Mouse (Mus musculus): ENCODE results near the gene Gm20388.

Gm20388 gene

DNA sequence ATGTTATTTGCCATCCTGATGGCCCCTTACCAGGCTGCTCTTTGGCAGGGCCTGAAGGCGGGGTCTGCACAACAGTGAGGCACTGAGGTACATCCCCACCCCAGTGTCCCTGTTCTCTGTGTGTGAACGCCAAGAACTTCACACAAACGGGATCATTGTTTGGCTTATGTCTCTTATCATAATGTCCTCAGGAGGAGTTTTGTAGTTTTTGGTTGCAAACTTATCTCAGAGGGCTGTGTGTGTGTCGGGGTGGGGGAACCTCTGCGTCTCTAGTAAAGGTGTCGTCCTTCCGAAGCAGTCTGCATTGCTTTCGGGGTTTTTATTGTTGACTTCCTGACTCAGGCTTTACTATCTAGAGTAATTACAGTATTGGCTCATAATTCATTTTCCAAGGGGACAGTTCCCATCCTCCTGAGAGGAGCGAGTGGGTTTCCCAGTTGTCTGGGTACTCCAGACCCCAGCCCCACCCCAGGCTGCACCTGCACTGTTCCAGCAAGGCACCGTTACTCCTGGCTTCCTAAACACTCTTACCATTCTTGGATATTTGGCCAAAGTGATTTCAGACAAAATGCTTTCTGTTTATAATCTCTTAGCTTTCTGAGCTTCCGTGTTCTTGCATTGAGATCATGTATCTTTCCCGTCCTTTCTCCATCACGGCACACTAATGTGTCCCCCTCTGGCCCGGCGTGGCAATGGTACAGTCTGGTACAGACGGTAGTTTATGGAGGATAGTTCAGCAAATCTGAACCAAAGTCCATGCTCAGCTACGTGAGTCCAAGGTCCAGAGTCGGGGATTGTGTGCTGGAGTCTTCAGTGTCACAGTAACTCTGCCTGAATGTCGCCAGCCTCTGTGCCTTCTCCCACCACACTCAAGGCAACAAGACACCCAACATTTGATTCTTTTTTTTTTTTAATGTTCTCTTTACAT lies 3909.3 kb downstream of the Gm20388 start:
- peak; percentile 60 to 65 for DNase-seq

DNA sequence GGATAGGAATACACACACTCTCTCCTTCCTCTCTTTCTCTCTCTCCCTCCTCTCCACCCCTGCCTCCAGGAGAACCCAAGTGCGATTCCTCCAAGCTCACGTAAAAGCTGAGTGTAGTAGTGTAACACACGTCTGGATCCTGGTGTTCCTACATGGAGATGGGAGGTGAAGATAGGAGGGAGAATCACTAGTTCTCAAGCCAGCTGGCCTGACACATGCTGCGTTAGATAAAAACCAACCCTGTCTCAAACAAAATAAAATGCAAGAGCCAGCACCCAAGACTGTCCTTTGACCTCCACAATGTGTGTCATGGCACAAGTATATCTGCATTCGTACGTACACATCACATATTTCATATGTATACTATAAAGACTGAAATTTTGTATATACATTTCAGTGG lies 3910.1 kb downstream of the Gm20388 start:
- DNase-seq, result no peak

DNA sequence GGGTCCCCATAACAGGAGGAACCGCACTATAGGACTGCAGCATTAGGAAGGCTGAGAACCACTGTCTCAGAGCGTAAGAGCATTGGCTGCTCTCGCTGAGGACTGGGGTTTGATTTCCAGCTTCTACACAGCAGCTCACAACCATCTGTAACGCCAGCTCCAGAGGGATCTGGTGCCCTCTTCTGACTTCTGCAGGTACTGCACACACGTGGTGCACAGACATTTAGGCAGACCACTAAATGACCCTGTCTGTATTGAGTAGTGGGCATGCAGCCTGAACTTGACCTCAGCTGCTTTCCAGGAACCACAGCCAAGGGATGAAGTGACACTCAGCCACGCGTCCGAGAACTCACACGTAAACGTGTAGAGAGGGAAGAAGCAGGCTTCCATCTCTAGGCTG lies 3912.5 kb downstream of the Gm20388 start:
- DNase-seq, result no peak

DNA sequence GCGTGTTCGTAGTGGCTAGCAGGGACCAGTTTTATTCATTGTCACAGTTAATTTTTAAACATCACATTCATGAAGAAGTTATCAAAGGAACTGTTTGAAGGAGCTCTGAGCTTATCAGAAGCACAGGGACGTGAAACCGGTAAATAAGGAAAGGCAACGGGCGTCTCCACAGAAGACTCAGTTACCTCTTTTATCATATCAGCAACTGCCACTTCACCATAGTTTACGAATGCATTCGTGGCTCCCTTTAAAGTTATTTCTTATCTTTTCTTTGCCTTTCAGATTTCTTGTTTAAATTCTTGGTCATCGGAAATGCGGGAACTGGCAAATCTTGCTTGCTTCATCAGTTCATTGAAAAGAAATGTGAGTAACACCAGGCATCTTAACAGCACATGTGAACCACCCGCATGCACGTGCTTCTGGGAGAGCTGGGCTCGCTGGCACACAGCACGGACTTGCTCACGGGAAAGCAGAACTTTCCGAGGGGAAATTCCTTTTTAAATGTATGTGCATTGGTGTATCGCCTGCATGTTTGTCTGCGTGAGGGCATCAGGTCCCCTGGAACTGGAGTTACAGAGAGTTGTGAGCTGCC lies 3913.0 kb downstream of the Gm20388 start:
- DNase-seq, result no peak

DNA sequence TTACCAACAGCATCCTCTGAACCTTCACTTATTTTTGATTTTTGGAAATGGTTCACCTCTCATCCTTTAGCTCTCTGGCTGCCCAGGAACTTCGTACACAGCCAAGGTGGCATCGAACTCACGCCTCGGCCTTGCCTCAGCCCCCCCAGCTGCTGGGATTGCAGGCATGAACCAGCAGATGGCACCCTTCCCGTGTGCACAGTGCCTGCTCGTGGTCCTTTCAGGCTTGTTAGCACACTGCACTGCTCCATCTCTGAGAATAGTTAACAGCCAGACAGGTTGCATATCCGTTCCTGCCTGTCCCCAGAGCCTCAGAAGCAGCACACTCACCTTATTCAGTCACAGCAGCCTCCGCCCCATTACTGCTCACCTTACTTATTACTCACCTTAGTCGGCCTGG lies 3915.4 kb downstream of the Gm20388 start:
- no peak for DNase-seq

DNA sequence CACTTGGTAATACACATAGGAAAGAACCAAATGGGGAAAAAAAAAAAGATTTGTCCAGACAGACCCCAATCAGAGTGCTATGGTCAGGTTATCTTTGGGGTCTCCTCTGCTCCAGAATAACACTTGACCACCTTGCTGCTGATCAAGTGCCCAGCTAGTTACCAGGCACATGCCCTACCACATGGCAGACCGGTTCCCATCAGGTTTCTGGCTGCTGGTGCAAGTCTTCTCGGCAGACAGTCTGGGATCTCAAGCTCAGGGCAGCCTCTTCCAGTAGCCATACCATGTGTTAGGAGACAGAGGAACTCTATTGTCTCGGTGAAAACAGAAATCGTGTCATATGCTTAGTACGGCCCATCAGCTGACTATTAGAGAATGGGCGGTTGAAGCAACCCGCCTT lies 3916.1 kb downstream of the Gm20388 start:
- DNase-seq, result no peak

DNA sequence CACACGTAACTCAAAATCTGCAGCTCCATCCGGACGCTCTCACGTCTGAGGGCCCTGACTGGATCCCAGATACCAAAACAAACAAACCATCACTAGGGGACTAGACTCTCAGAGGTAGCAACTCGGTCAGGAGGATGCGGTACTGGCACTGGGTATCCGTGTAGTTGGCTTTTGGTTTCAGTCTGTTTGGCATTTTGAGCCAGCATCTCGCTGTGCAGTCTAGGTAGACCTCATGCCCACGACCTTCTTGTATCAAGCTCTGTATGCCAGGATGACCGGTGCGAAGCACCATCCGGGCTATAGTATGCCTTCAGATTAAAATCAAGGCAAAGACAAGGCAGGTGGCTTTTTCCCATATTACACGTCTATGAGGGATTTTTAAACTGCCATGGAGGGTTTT lies 3916.9 kb downstream of the Gm20388 start:
- no peak for DNase-seq

DNA sequence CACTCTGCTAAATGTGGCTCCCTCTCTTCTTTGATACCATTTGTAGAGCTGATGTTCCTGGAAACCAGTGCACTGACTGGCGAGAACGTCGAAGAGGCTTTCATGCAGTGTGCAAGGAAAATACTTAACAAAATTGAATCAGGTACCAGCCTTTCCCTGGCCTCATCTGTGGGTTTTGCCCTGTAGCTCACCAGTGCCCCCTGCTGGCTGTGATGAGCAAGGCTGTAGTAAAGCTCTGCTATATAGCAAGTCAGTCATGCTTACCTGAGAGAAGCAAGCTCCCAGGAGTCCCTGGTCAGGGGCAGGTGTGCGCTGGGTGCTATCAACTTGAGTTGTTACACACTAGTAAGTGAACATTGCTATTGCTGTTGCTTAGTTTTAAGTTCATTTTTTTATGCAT lies 3922.1 kb downstream of the Gm20388 start:
- DNase-seq, result peak; percentile 47 to 75

DNA sequence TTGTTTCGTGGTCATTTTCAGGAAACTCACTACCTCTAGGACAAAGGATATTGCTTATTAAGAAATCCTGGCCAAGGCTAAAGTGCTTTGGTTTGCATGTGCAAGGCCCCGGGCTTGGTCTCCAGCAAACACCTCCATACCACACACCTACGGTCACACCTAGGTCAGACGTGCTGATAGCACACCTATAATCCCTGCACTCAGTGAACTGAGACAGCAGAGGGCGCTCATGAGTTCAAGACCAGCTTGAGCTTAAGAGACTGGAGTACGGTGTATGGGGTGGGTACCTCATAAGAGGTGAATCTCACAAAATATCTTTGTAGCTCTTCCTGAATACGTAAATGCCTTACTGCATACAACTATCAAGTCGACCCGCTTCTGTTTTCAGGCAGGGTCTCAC lies 3924.8 kb downstream of the Gm20388 start:
- DNase-seq, result peak in 1 of 2 experiments; percentile 64

DNA sequence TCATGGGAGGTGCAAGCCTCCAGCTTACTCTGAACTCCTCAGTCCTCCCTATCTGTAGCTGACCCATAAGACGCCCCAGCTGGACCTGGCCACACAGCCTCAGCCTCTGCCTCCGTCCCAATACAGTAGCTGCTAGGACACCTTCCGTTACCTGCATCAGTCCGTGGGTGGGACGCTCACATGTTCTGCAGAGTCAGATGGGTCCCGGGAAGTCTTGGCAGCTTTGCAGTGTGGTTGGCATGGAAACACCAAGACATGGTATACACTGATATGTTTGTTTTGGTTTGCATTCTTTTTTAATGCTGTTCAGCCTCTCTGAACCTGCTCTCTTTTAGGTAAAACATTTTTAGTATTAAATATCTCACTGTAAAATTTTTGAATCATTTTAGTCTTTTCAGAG lies 3925.7 kb downstream of the Gm20388 start:
- no peak for DNase-seq

DNA sequence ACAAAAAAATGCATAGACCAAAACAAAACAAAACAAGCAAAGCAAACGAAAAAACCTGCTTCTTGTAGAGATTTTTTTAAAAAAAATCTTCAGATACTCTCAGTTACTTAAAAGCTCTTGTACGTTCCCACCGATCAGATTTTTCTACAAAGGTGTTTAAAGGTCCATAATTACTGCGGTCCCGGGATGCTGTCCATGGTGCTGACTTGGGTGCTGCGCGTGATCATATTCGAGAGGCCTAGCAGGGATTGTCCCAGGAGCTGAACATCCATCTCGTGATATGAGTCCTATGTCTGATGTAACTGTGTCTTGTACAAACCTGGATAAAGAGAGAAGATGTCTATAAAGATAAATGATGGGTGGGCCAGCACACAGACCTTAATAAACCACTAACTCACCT lies 3927.9 kb downstream of the Gm20388 start:
- no peak for DNase-seq

DNA sequence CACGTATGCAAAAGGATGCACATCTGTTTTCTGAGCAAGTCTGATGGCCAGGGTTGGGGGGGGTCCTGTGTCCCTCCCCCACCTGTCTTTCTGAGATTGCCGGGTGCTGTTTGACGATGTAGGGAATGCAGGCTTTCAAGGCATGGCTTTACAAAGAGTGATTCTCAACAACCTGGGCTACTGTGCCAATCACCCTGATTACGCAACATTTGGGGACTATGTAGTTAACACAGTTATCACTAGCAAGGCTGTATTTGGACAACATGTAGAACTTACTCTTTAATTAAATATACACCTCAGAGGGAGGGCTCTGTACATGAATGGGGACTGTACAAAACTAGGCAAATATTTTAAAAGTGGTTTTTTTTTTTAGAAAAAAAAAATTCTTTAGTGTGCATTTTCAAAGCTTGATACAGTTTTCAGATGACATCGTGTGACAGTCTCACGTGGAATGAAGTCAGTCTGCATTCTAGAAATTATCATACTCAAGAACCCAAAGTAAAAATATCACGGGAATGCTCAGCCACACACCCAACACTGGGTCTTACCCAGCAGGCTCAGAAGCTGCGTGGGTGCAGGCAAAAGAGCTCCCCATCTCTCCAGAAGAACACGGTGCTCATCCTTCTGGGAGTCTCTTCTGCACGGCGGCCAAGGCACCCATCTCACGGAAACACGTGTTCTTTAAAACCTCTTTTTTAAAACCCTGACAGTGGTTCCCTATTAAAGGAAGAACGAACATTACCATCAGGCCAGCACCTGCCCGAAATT lies 3930.1 kb downstream of the Gm20388 start:
- no peak for DNase-seq

DNA sequence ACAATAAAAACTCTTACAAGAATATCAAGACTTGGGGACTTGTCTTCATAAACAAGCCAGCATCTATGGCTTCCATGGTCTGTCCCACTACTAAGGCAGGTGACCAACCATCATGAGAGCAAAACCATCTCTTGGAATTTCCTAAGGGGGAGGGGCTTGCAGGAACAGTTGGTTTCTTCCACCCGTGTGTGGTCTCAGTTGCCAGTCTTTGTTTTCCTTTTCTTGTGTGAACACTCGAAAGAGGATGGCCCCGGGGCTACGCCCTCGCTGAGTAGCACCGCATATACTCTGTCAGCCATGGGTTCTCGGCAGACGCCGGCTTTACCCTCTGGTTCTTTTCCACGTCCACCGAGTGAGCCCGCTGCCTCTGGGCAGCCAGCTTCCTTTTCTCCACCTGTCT lies 3931.4 kb downstream of the Gm20388 start:
- DNase-seq, result no peak

DNA sequence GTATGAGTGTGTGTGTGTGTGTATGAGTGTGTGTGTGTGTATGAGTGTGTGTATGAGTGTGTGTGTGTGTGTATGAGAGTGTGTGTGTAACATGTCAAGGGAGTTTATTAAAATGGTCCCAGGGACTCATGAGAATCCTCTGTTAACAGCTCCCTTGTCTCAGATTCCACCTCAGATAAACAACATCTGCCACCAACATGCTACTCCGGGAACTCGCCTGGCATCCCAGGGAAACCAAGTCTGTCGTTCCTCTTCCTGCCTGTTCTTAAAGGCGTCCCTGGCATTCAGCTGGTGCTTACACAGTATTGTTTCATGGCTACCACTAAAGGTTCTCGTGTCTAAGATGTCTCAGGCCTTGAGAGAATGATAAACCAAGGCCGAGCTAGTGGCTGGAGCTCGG lies 3933.7 kb downstream of the Gm20388 start:
- no peak for DNase-seq

DNA sequence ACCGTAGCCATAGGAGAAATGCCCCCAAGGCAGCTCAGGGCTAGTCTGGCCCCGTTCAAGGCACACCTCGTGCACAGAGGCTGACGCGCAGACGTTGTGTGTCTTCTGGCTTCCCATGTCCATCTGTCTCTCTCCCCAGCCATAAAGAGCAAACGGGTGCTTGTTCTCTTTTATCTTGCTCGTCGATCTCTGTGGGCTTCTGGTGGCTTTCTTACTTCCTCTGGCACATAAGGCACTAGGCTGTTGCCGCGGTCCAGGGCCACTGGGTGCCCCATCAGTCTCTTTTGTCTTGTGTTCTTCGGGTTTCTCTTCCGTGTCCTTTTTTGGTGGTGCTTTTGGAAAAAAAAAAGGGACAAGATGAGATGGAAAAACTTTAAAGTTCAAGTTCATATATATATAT lies 3934.5 kb downstream of the Gm20388 start:
- DNase-seq, result no peak

DNA sequence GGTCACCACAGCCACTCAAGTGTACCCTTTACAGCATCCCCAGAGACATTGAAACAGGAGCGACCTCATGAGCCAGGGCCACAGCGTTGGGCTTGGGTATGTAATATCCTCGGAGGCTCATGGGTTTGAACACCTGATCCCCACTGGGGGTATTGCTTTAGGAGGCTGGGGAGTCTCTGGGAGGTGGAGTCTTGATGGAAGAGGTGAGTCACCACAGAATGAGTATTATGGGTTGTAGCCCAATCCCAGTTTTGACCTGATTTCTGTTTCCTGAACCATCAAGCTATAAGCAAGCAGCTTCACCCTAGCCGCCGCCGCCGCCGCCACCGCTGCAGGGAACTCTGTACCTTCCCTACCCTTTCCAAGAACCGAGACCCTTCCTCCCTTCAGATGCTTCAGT lies 3935.3 kb downstream of the Gm20388 start:
- no peak for DNase-seq

DNA sequence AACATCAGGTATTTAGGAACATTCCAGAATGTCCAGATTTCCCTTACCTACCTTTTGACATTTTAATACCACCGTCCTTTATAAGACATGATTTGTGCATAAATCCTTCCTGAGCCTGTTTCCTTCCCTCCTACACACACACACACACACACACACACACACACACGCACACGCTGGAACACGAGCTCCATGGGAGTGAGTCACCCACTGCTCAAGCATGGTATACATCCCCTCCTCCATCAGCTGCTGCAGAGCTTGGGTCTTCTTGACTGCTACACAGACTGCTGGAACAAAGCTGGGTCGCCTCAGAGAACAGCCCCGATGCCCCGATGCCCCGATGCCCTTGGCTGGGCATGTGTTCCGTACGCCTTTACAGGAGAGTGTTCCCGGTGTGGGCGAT lies 3935.9 kb downstream of the Gm20388 start:
- DNase-seq, result no peak

DNA sequence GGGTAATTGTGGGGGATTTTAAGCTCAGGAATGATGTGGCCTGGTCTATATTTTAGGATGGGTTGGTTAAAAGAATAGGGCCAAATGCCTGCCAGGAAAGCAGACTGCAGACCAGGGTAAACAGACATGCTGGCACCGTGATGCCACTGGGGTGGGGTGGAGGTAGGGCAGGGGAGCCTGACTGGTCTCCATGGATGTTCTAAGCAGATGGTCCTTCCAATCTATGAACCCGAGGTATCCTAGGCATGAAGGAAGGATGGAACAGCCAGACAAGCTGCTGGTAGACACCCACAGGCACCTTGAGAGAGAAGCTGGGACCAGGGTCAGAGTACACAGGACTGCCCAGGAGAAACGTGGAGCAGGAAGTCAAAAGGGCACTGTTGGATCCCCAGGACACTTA lies 3936.9 kb downstream of the Gm20388 start:
- DNase-seq, result no peak

DNA sequence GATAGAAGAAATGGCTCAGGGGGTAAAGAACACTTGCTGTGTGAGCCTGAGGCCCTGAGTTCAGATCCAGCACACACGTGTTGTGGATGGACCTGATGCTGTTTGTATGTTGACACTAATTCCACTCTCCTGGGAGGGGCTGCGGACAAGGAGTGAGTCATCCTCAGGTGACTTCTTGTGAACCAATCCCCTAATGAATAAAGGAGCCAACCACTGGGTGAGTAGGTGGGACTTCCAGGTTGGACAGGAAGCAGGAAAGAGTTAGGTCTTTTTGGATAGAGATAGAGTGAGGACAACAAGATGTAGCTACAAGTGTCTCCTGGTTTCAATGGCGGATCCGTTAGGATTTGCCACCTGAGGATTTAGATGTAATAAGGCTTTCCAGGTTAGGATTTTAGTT lies 3938.7 kb downstream of the Gm20388 start:
- DNase-seq, result no peak

DNA sequence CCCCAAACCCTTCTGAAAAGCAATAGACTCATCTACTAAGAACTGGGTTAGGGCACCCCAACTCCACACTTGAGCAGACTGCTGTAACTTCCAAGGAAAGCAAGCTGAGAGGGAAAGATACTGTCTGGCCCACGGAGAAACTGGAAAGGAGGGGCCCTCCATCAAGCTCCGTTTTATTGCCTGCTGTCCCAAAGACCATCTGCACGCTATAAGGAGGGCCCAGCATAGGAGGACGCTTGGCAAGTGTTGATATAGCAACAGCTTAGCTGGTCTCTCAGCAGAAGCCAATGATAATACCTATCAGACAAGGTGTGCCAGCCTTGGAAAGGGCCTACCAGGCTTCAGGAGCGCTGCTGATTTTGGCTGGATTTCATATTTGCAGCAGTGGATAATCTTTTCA lies 3940.9 kb downstream of the Gm20388 start:
- DNase-seq, result no peak

DNA sequence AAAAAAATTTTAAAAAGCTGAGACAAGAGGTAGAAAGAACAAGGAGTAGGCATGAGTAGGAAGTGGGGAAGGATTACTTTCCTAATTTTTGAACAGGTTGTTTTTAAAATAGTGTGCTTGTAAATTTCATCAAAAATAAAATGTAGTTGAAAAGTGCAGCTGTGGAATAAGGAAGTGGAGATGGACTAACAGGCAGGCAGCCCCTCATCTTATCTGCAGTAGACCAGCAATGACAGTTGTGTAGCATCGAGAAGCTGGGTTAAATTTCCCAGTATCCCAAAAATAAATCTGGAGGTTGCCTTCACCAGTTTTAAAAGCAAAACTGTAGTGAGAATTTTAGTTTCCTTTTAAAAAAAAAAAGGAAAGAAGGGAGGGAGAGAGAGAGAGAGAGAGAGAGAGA lies 3943.6 kb downstream of the Gm20388 start:
- DNase-seq, result no peak

DNA sequence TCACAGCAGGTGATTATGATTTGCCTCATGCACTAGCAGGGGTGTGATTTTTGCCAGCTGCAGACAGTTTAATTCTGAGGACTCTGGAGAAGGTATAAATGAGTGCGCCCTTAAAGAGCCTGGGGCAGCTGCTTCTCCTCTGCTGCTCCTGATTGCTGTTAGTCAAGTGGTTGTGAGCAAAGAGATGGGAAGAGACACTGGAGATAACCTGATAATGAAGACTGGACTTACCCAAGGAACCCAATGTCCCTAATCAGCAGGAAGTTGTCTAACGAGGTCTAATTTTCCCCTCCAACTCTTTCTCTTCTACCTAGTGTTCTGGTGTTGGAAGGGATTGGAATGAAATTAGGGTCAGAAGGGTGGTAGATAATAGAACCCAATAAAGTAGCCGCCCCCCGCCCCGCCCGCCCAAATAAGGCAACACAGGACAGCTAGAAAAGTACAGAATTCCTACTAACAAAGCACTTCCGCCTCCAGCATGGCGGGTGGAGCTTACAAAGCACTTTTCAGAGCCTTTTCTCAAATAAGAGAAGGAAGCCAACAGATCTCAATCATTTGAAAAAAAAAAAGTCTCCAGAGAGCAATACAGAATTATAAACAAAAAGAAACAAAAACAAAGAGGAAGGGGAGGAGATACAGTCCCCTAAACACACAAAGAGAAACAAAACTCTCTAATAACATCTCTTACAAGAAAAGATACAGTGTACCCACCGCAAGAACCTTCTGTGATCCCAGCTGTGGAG lies 3944.3 kb downstream of the Gm20388 start:
- DNase-seq, result no peak

DNA sequence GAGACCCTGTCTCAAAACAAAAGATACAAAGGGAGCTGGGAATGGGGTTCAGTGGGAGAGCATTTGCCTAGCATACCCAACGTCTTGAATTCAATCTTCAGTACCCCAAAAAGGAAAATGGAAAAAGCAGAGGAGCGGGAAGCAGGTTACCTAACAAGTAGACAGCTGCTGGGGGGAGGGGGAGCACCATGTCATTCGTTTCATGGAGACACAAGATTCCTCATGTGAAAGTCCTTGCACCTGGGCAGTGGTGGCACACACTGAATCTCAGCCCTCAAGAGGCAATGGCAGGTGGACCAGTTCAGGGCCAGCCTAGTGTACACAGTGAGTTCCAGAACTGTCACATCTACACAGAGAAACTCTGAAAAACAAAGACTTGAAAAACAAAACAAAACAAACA lies 3946.7 kb downstream of the Gm20388 start:
- DNase-seq, result no peak

All from kidney, adult 8-10 months (tissue).